Mouse (Mus musculus) liver, adult 2 months (tissue): ENCODE measurements around the gene Pemt.

Source experiments
- CTCF ChIP-seq: fragments of 200-500 bp; IDR thresholded peaks from 2 replicates; pipeline ENCODE4 v1.5.1; 2011; ENCODE audit warnings: low read depth, low read length, control low read depth
- POLR2A ChIP-seq: fragments of 200-500 bp; IDR thresholded peaks from 2 replicates; pipeline ENCODE4 v1.6.1; 2011; ENCODE audit warnings: low read length, control low read depth; ENCODE audit not compliant: insufficient read depth; ENCODE audit errors: extremely low read depth

DNA sequence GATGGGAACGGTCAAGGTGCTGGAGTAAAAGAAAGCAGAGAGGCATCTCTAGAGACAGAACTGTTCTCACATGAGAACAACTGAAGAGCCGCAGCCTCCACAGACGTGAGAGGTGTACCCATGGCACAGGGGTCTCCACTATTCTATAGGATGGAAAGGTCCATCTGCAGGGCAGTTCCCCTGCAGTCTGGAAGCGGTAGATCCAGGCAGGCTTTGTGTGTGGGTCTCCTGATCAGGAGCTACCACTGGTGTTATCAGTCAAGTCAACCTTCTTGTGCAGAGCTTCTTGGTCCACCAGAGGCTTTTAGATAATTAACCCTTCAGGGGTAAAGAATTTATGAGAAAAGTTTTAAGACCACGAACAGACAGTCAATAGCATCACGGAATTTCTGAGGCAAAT is 10.2 kb upstream of the Pemt start:
- TF ChIP-seq CTCF = no peak
- no peak for TF ChIP-seq POLR2A
